Mouse (Mus musculus): ENCODE data around the gene Vmo1. TPM values are rescaled to one million over a fixed set of nuclear protein-coding genes. Genes with fewer than 3 reads are reported as not detected.

The Vmo1 gene
- polyA plus RNA-seq, 1 experiment from 2014 or later, result 0.55 TPM

DNA sequence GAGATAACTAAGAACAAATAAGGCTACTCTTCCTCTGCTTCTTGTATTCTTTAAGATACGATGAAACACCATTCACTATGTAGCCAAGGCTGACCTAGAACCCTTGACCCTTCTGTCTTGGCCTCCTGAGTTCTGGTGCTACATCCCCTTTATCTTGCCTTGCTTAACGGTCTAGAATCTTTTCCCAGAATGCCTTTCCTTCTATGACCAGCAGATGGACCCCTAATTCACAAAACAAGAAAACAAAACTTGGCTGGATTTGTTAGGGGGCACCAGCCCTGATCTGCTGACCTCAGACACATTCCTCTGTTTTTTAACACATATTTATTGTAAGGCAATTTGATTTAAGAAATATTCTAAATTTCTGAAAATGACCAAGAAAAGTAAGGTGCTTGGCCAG, 1.9 kb upstream of the Vmo1 start:
- Histone ChIP-seq H3K4me2 (ENCODE audit: low read depth, severe bottlenecking) (no peak overlapping the region), H3K27ac (replicated peaks; ENCODE audit: low read depth, low read length) (no peak overlapping the region), H3K27me3 (ENCODE audit: control insufficient read depth, insufficient read depth, low read length) (no peaks in the 10 kb centered on the region), H3K36me3 (ENCODE audit: control insufficient read depth, insufficient read depth, low read length) (no peaks in the 10 kb centered on the region), H3K9me3 (ENCODE audit: control insufficient read depth, low read length) (no peaks in the 10 kb centered on the region), H3K4me1 (ENCODE audit: control insufficient read depth, insufficient read depth, low read length) (peaks cover 6% of the 10 kb centered on the region), H3K4me3 (ENCODE audit: low read depth, low read length) (no peak overlapping the region), H3K9ac (ENCODE audit: low read length) (no peak overlapping the region)
- no peak for ATAC-seq (ENCODE audit: insufficient number of reproducible peaks, low FRiP score, low TSS enrichment, low read depth)
- DNase-seq (ENCODE audit: low spot score), result peak; percentile 39
- WGBS, result 21% methylated on average over 2 of the region's 2 CpGs

DNA sequence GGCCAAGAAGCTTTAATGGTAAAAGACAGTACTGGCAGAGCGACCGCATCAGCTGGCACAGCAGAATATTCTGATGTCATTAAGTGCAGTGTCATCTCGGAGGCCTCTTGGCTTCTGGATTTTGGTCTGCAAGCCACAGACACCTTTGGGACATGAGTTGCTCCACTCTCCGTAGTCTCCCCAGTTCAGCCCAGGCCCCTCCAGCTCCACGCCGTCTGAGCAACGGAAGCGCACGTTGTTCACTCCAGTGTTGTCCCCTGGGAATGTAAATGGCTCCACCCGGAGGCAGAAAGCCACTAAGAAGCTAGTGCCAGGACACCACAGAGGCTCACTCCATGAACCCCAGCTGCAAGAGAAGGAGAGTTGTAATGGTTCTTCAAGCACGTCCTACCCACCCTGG, 896 bp downstream of the Vmo1 start:
- Histone ChIP-seq H3K9me3 (ENCODE audit: control insufficient read depth, low read length) (no peaks in the 10 kb centered on the region), H3K27me3 (ENCODE audit: control insufficient read depth, insufficient read depth, low read length) (no peaks in the 10 kb centered on the region), H3K36me3 (ENCODE audit: control insufficient read depth, insufficient read depth, low read length) (no peaks in the 10 kb centered on the region), H3K9ac (ENCODE audit: low read length) (no peak overlapping the region), H3K27ac (replicated peaks; ENCODE audit: low read depth, low read length) (no peak overlapping the region), H3K4me2 (ENCODE audit: low read depth, severe bottlenecking) (no peak overlapping the region), H3K4me1 (ENCODE audit: control insufficient read depth, insufficient read depth, low read length) (peaks cover 6% of the 10 kb centered on the region), H3K4me3 (ENCODE audit: low read depth, low read length) (no peak overlapping the region)
- ATAC-seq (ENCODE audit: insufficient number of reproducible peaks, low FRiP score, low TSS enrichment, low read depth), result no peak
- 64% methylated on average over 11 of the region's 11 CpGs for WGBS
- DNase-seq (ENCODE audit: low spot score), result no peak

DNA sequence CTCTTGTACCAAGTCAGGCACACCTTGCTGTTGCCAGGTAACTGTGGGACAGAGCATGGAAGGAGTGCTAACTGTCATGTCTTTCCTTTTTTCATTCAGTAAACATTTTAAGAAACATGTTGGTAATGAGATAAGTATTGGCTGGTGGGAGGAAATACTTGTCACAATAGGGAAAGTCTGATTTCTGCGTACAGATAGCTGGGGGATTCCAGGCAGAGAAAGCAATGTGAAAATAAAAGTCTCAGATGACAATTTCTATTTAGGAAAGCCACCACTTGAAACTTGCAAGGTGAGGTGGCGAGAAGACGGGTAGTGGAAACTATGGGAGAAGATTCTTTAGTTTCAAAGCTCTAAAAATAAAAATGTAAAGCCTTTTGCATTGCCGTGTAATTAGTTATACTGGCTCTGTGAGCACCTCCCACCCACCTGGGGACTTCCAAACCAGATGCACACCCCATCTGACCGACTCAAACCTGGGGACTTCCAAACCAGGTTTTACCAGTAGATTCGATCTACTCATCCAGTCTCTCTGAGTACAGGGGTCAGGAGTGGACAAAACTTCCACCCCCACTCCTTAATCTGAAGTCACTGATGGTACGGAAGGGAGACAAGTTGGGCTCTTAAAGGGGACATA, 1.6 kb downstream of the Vmo1 start:
- no peaks in the 10 kb centered on the region for H3K9me3 ChIP-seq (ENCODE audit: control insufficient read depth, low read length)
- H3K4me3 ChIP-seq (ENCODE audit: low read depth, low read length), result no peak overlapping the region
- H3K4me1 ChIP-seq (ENCODE audit: control insufficient read depth, insufficient read depth, low read length), result peaks cover 6% of the 10 kb centered on the region
- no peaks in the 10 kb centered on the region for H3K36me3 ChIP-seq (ENCODE audit: control insufficient read depth, insufficient read depth, low read length)
- DNase-seq (ENCODE audit: low spot score), result no peak
- ATAC-seq (ENCODE audit: insufficient number of reproducible peaks, low FRiP score, low TSS enrichment, low read depth), result no peak
- H3K27ac ChIP-seq (replicated peaks; ENCODE audit: low read depth, low read length), result no peak overlapping the region
- no peak overlapping the region for H3K9ac ChIP-seq (ENCODE audit: low read length)
- 82% methylated on average over 7 of the region's 7 CpGs for WGBS
- H3K27me3 ChIP-seq (ENCODE audit: control insufficient read depth, insufficient read depth, low read length), result no peaks in the 10 kb centered on the region
- no peak overlapping the region for H3K4me2 ChIP-seq (ENCODE audit: low read depth, severe bottlenecking)

DNA sequence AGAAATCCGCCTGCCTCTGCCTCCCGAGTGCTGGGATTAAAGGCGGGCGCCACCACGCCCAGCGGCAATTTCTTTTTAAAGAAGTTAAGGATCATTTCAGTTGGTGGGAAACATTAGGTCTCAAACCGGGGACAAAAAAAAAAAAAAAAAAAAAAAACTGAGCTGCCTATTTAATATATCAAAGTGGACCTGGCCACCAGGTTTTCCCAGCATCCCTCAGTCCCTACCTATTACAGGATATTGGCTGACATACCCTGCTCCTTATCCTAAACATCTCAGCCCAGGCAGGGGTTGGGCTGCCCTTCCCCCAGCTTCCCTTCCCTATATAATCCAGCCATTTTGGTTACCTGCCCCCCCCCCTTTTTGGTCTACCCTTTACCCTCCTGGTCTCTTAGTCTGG, 2.6 kb downstream of the Vmo1 start:
- Histone ChIP-seq H3K4me1 (ENCODE audit: control insufficient read depth, insufficient read depth, low read length) (peaks cover 6% of the 10 kb centered on the region), H3K4me2 (ENCODE audit: low read depth, severe bottlenecking) (no peak overlapping the region), H3K27ac (replicated peaks; ENCODE audit: low read depth, low read length) (no peak overlapping the region), H3K9me3 (ENCODE audit: control insufficient read depth, low read length) (no peaks in the 10 kb centered on the region), H3K36me3 (ENCODE audit: control insufficient read depth, insufficient read depth, low read length) (no peaks in the 10 kb centered on the region), H3K4me3 (ENCODE audit: low read depth, low read length) (no peak overlapping the region), H3K9ac (ENCODE audit: low read length) (no peak overlapping the region), H3K27me3 (ENCODE audit: control insufficient read depth, insufficient read depth, low read length) (no peaks in the 10 kb centered on the region)
- ATAC-seq (ENCODE audit: insufficient number of reproducible peaks, low FRiP score, low TSS enrichment, low read depth), result no peak
- no peak for DNase-seq (ENCODE audit: low spot score)
- 91% methylated on average over 7 of the region's 7 CpGs for WGBS

DNA sequence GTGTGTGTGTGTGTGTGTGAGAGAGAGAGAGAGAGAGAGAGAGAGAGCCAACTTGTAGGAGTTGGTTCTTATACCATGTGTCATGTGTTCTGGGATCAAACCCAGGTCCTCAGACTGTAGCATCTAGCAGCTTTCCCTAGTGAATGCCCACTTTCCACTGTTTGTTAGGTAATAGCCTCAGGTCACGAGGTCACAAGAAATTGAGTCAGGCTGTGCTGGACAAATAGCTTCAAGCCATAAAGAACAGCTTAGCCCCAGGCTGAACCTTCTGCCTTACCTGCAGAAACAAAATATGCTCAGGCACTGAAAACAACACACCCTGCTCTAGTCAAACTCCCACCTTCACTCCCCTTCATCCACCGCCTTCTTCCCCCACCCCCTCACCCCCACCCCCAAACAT, 3.2 kb downstream of the Vmo1 start:
- Histone ChIP-seq H3K9me3 (ENCODE audit: control insufficient read depth, low read length) (no peaks in the 10 kb centered on the region), H3K4me1 (ENCODE audit: control insufficient read depth, insufficient read depth, low read length) (peaks cover 6% of the 10 kb centered on the region), H3K4me3 (ENCODE audit: low read depth, low read length) (no peak overlapping the region), H3K9ac (ENCODE audit: low read length) (no peak overlapping the region), H3K36me3 (ENCODE audit: control insufficient read depth, insufficient read depth, low read length) (no peaks in the 10 kb centered on the region), H3K27ac (replicated peaks; ENCODE audit: low read depth, low read length) (no peak overlapping the region), H3K4me2 (ENCODE audit: low read depth, severe bottlenecking) (no peak overlapping the region), H3K27me3 (ENCODE audit: control insufficient read depth, insufficient read depth, low read length) (no peaks in the 10 kb centered on the region)
- ATAC-seq (ENCODE audit: insufficient number of reproducible peaks, low FRiP score, low TSS enrichment, low read depth) (no peak), DNase-seq (ENCODE audit: low spot score) (no peak)
- 66% methylated on average over 2 of the region's 2 CpGs for WGBS

DNA sequence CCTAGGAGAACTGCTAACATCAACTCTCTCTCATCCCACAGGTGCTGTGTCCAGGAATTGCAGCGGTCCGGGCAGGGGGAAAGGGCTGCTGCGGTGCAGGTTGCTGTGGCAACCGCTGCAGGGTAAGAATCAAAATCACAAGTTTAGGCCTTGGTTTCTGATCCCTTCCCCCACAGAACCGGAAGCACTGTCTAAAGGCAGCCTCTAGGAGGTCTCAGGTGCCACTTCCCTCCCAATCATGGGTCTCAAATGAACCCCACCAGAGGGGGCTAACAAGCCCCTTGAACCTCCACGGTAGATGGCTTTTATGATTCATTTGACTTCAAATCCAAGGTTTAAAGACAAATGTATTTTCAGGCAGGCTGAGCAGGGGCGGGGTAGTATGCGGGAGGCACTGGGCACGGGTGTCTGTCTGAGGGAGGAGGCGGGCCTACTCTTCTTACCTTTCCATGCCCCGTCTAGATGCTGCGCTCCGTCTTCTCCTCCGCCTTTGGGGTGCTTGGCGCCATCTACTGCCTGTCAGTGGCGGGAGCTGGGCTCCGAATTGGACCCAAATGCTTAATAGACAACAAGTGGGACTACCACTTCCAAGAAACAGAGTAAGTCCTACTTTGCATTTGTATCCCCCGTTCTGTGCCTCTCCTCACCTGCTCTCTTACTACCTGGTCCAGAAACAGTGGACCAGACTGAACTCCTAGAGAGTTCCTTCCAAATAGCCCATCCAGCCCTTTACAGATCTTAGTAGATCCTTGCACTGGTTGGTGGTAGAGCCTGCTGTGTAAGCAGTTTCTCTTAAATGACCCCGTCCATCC, 4.5 kb downstream of the Vmo1 start:
- Histone ChIP-seq H3K4me1 (ENCODE audit: control insufficient read depth, insufficient read depth, low read length) (peaks cover 6% of the 10 kb centered on the region), H3K4me3 (ENCODE audit: low read depth, low read length) (no peak overlapping the region), H3K9me3 (ENCODE audit: control insufficient read depth, low read length) (no peaks in the 10 kb centered on the region), H3K4me2 (ENCODE audit: low read depth, severe bottlenecking) (peak overlapping the region; percentile 20; the same call in 1 of the 2 replicates), H3K27me3 (ENCODE audit: control insufficient read depth, insufficient read depth, low read length) (no peaks in the 10 kb centered on the region), H3K36me3 (ENCODE audit: control insufficient read depth, insufficient read depth, low read length) (no peaks in the 10 kb centered on the region), H3K27ac (replicated peaks; ENCODE audit: low read depth, low read length) (no peak overlapping the region), H3K9ac (ENCODE audit: low read length) (no peak overlapping the region)
- DNase-seq (ENCODE audit: low spot score) (peak; percentile 69), ATAC-seq (ENCODE audit: insufficient number of reproducible peaks, low FRiP score, low TSS enrichment, low read depth) (no peak)
- WGBS, result 6% methylated on average over 19 of the region's 19 CpGs

DNA sequence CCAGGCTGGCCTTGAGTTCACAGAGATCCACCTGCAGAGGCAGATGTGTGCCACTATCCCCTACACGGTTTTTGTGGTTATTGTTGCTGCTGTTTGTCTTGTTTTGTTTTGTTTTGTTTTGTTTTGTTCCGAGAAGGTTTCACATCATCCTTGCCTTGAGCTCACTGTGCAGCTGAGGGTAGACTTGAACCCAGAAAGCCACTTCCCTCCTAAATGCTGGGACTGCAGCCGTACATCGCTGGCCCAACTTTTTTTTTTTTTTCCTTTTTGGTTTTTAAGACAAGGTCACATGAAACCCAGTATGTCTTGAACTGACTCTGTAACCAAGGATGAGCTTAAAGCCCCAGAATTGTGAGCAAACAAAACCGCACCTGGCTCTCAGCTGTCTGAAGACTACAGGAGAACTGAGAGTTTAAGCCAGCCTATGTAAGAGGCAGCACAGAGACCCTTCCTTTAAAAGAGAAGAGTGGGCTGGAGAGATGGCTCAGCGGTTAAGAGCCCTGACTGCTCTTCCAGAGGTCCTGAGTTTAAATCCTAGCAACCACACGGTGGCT, 7.4 kb downstream of the Vmo1 start:
- 68% methylated on average over 7 of the region's 7 CpGs for WGBS
- H3K4me3 ChIP-seq (ENCODE audit: low read depth, low read length), result no peak overlapping the region
- H3K4me2 ChIP-seq (ENCODE audit: low read depth, severe bottlenecking), result no peak overlapping the region
- peaks cover 6% of the 10 kb centered on the region for H3K4me1 ChIP-seq (ENCODE audit: control insufficient read depth, insufficient read depth, low read length)
- no peaks in the 10 kb centered on the region for H3K9me3 ChIP-seq (ENCODE audit: control insufficient read depth, low read length)
- no peaks in the 10 kb centered on the region for H3K36me3 ChIP-seq (ENCODE audit: control insufficient read depth, insufficient read depth, low read length)
- H3K9ac ChIP-seq (ENCODE audit: low read length), result no peak overlapping the region
- H3K27ac ChIP-seq (replicated peaks; ENCODE audit: low read depth, low read length), result no peak overlapping the region
- no peak for ATAC-seq (ENCODE audit: insufficient number of reproducible peaks, low FRiP score, low TSS enrichment, low read depth)
- no peak for DNase-seq (ENCODE audit: low spot score)
- H3K27me3 ChIP-seq (ENCODE audit: control insufficient read depth, insufficient read depth, low read length), result no peaks in the 10 kb centered on the region

DNA sequence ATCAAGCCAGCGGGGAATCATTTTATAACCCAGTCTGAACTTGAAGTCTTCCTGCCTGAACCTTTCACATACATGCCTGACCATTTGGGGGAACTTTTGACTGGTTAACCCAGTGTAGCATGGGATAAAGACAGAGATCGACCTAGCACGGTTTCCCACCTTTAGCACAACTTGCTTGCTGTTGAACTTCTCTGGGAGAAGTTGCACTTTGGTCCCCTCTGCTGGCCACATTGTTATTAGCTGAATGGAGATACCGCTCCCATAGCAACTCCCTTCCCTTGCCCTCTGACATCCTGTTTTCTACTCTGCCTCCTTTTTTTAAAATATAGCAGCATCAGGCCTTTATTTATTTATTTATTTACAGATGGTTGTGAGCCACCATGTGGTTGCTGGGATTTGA, 8.0 kb downstream of the Vmo1 start:
- no peak overlapping the region for H3K9ac ChIP-seq (ENCODE audit: low read length)
- no peak overlapping the region for H3K27ac ChIP-seq (replicated peaks; ENCODE audit: low read depth, low read length)
- no peaks in the 10 kb centered on the region for H3K9me3 ChIP-seq (ENCODE audit: control insufficient read depth, low read length)
- H3K36me3 ChIP-seq (ENCODE audit: control insufficient read depth, insufficient read depth, low read length), result no peaks in the 10 kb centered on the region
- ATAC-seq (ENCODE audit: insufficient number of reproducible peaks, low FRiP score, low TSS enrichment, low read depth), result no peak
- 27% methylated on average over 4 of the region's 4 CpGs for WGBS
- H3K4me3 ChIP-seq (ENCODE audit: low read depth, low read length), result no peak overlapping the region
- peak; percentile 76 for DNase-seq (ENCODE audit: low spot score)
- no peaks in the 10 kb centered on the region for H3K27me3 ChIP-seq (ENCODE audit: control insufficient read depth, insufficient read depth, low read length)
- no peak overlapping the region for H3K4me2 ChIP-seq (ENCODE audit: low read depth, severe bottlenecking)
- H3K4me1 ChIP-seq (ENCODE audit: control insufficient read depth, insufficient read depth, low read length), result peaks cover 6% of the 10 kb centered on the region

All from limb, embryonic 11.5 days (tissue).